In the genomic region with DNA sequence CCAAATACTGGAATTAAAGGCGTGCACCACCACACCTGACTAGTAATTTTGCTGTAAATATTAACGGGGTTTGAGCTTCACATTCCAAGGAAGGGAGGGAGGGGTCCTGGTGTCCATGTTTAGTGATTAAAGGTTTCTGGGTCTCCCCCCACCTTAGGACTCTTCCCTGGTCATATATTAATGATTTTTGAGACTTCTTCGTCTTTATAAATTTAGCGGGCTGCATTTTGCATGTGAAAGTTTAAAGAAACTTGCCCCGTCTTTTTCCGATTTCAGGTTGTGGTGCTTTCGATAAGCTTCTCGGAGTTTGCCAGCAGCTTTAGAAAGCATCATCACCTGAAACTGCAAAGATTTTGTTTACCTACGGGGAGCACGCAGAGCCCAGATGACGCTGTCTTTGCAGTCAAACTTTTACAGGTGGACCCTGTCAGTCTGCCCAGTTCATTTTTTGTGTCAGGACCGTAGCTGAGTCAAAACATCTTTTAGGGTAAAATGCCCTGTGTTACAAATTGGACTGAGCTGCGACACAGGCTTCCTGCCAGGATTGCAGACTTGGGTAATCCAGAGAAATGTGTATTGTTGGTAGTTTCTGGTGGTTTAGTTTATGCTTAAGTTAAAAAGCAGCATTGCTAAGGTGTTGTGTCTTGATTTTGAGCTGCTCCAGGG, we compare ENCODE assay signal across 8 mouse cellular contexts. TPM values are rescaled to one million over a fixed set of nuclear protein-coding genes. Genes with fewer than 3 reads are reported as not detected.
DNase-seq lines count a peak whose midpoint lies in the region; ATAC-seq and TF ChIP-seq lines count a peak whose summit lies in the region.

No protein-coding gene starts in this region.

- H3K36me3 ChIP-seq in liver, adult 2 months (ENCODE audit: control insufficient read depth, insufficient read depth, low read length): peaks cover 13% of the 10 kb centered on the region
- H3K36me3 ChIP-seq in hindbrain, embryonic 14.5 days (replicated peaks; ENCODE audit: control insufficient read depth, insufficient read depth): peaks cover 23% of the 10 kb centered on the region; the same call in 1 of the 2 replicates
- H3K36me3 ChIP-seq in lung, postnatal 0 days (ENCODE audit: insufficient read depth, low read length): peaks cover 5% of the 10 kb centered on the region; the same call in 1 of the 2 replicates

- WGBS in liver, adult 2 months: 32% methylated on average over 13 of the region's 13 CpGs
- 72% methylated on average over 13 of the region's 13 CpGs for WGBS in hindbrain, embryonic 14.5 days
- WGBS in lung, postnatal 0 days: 46% methylated on average over 13 of the region's 13 CpGs

- peak overlapping the region; percentile 24; the same call in 1 of the 2 replicates for H3K4me3 ChIP-seq in liver, adult 2 months (ENCODE audit: insufficient read depth, low read depth, low read length)
- H3K4me3 ChIP-seq in brown adipose tissue, adult 24 weeks (ENCODE audit: insufficient read depth, low read depth, low read length): peak overlapping the region; percentile 51
- peak overlapping the region; percentile 96 for H3K4me3 ChIP-seq in hindbrain, embryonic 14.5 days (replicated peaks; ENCODE audit: low read length)
- peak overlapping the region; percentile 50 for H3K4me3 ChIP-seq in lung, postnatal 0 days (ENCODE audit: low read depth, low read length)

- peak; percentile 93 for DNase-seq in liver, adult 2 months (ENCODE audit: extremely low read depth, low read depth, low spot score)
- DNase-seq in liver: no peak
- DNase-seq in hindbrain, embryonic 14.5 days (ENCODE audit: low spot score): no peak
- DNase-seq in lung, postnatal 0 days (ENCODE audit: low spot score): no peak
- no peak for DNase-seq in left cerebral cortex, postnatal 10 days (ENCODE audit: extremely low spot score in 1 of 2, low spot score in 2 of 2)
- no peak for DNase-seq in testis, postnatal 14 days (ENCODE audit: low spot score)
- no peak for DNase-seq in layer of hippocampus, adult 11-12 months (ENCODE audit: low spot score)

- H3K9ac ChIP-seq in liver, adult 2 months (ENCODE audit: low read depth, low read length): peak overlapping the region; percentile 27
- H3K9ac ChIP-seq in hindbrain, embryonic 14.5 days: peak overlapping the region; percentile 61
- no peak overlapping the region for H3K9ac ChIP-seq in lung, postnatal 0 days (replicated peaks; ENCODE audit: low read depth)

- TF ChIP-seq EP300 in lung, postnatal 0 days (IDR thresholded peaks at IDR 0.05): 0 out of 2 replicates have a peak, but pooled peaks have one; percentile 13

- no peak for TF ChIP-seq POLR2A in liver, adult 2 months (IDR thresholded peaks at IDR 0.05; ENCODE audit: extremely low read depth, insufficient read depth, low read length)

- peaks cover 18% of the 10 kb centered on the region for H3K4me1 ChIP-seq in liver, adult 2 months (ENCODE audit: control insufficient read depth, insufficient read depth, low read length)
- H3K4me1 ChIP-seq in brown adipose tissue, adult 24 weeks (ENCODE audit: control insufficient read depth, insufficient read depth, insufficient read length, low read length): peaks cover 19% of the 10 kb centered on the region
- peaks cover 57% of the 10 kb centered on the region for H3K4me1 ChIP-seq in hindbrain, embryonic 14.5 days (replicated peaks; ENCODE audit: control insufficient read depth, insufficient read depth, low read length)
- H3K4me1 ChIP-seq in lung, postnatal 0 days (ENCODE audit: insufficient read depth, low read depth, low read length): peaks cover 9% of the 10 kb centered on the region; the same call in 1 of the 2 replicates

- peak overlapping the region; percentile 32 for H3K27ac ChIP-seq in liver, adult 2 months (replicated peaks; ENCODE audit: insufficient read depth, low read depth, low read length)
- H3K27ac ChIP-seq in brown adipose tissue, adult 24 weeks (replicated peaks; ENCODE audit: low read depth, low read length): peak overlapping the region; percentile 92
- peak overlapping the region; percentile 10; the same call in 1 of the 2 replicates for H3K27ac ChIP-seq in hindbrain, embryonic 14.5 days
- H3K27ac ChIP-seq in lung, postnatal 0 days (ENCODE audit: low read length): no peak overlapping the region

- no peak for ATAC-seq in hindbrain, embryonic 14.5 days (ENCODE audit: low FRiP score)
- no peak for ATAC-seq in lung, postnatal 0 days

- H3K27me3 ChIP-seq in liver, adult 2 months (ENCODE audit: control insufficient read depth, insufficient read depth, low read length): no peaks in the 10 kb centered on the region
- H3K27me3 ChIP-seq in hindbrain, embryonic 14.5 days (ENCODE audit: control insufficient read depth, insufficient read depth, low read length): no peaks in the 10 kb centered on the region
- H3K27me3 ChIP-seq in lung, postnatal 0 days (replicated peaks; ENCODE audit: insufficient read depth, low read length): no peaks in the 10 kb centered on the region

- no peak for TF ChIP-seq CTCF in liver, adult 2 months (IDR thresholded peaks at IDR 0.05; ENCODE audit: low read depth, low read length)
- no peak for TF ChIP-seq CTCF in lung, postnatal 0 days (IDR thresholded peaks at IDR 0.05)

- H3K9me3 ChIP-seq in hindbrain, embryonic 14.5 days (ENCODE audit: control insufficient read depth, low read length): no peaks in the 10 kb centered on the region
- no peaks in the 10 kb centered on the region for H3K9me3 ChIP-seq in lung, postnatal 0 days (ENCODE audit: low read length)

- H3K79me2 ChIP-seq in liver, adult 2 months (ENCODE audit: control insufficient read depth, insufficient read depth, low read length): peaks cover 8% of the 10 kb centered on the region; the same call in 1 of the 2 replicates

- intact Hi-C loops in left cerebral cortex, postnatal 10 days (cut with DNase I): loop anchor here (5.0 kb wide), 2 partner anchors 315 to 690 kb away; no protein-coding TSS in a partner anchor

- peak overlapping the region; percentile 96 for H3K4me2 ChIP-seq in hindbrain, embryonic 14.5 days (replicated peaks)
- peak overlapping the region; percentile 68 for H3K4me2 ChIP-seq in lung, postnatal 0 days (replicated peaks; ENCODE audit: low read depth, low read length)

RNA-seq across cellular contexts. Expression of a gene that starts 5.3 kb away (rescaled TPM):
- 12.6 and 28.1 TPM in 2 replicates for total RNA-seq in liver, adult 2 months (2014; rRNA removed)
- 11.2 and 19.1 TPM in 2 replicates for polyA plus RNA-seq in liver, adult 2 months (2012; rRNA removed)
- polyA plus RNA-seq in brown adipose tissue, adult 24 weeks (2012; ENCODE audit: insufficient read depth, insufficient read length, missing spikeins): 38.8 and 52.9 TPM in 2 replicates
- 54.5 and 54.7 TPM in 2 replicates for polyA plus RNA-seq in hindbrain, embryonic 14.5 days (2014; fragmentation: Nextera tagmentation; extraction: Ambion mirVana)
- polyA plus RNA-seq in lung, postnatal 0 days (2015; fragmentation: Nextera tagmentation; extraction: Ambion mirVana): 72.3 and 78.1 TPM in 2 replicates
- total RNA-seq in left cerebral cortex, postnatal 10 days (2021): 10 to 100 TPM; 33.1 to 33.2 TPM

Comparison
In these comparisons a context has a peak if more than half of its experiments do, and no peak if none do; other contexts are left out.
1. H3K4me3 ChIP-seq: peak in every context shown above with its lines; median percentile 96 in hindbrain, embryonic 14.5 days; 51 in brown adipose tissue, adult 24 weeks; 50 in lung, postnatal 0 days; 24 in liver, adult 2 months.